Mouse (Mus musculus): ENCODE data around the gene Large2.

DNA sequence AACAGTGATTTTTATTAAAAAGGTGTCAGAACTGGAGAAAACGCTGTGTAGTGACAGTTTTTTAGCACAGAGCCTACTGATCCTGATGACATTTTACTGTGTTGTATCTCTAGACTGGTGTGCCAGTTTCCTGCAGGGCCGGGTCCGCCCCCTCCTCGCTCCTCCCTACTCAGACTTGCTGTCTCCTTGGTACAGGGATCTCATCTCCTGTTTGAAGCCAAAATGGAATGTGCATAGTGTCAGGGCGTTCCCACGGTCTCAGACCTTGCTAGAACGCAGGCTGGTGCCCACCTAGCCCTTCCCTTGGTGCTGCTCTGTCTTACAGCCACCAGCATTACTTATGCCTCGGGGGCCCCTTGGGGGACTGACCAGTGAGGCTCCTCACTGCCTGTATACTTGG lies 12.9 kb downstream of the Large2 start:
- TF ChIP-seq POLR2A (IDR thresholded peaks at IDR 0.05; ENCODE audit: low read depth, low read length) (no peak), CTCF (IDR thresholded peaks at IDR 0.05; ENCODE audit: extremely low read depth, insufficient read depth, insufficient read length, insufficient replicate concordance) (no peak)
